Mouse (Mus musculus): ENCODE measurements around the gene Exoc3l4.

DNA sequence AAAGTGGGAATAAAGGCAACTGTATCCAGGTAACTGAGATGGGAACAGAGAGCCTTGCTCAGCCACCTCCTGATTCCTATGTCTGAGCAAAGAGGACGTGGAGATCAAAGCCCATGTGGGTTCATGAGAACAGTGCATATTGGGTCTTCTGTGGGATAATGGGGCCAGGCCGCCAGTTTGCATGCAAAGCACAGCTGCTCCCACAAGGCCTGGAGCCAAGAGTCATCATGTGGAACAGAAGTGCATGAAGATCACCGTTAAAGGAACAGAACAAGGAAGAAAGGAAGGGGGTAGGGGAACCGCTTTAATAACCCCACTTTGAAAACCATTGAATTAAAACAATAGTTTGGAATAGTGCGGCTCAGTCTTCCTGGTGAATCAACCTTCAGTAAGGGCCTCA, 56.1 kb downstream of the Exoc3l4 start:
- TF ChIP-seq EP300 (IDR thresholded peaks at IDR 0.05; ENCODE audit: insufficient read depth, low read depth, low read length): no peak
- TF ChIP-seq POLR2A (IDR thresholded peaks at IDR 0.05; ENCODE audit: insufficient read depth, low read length): no peak
- no peak for TF ChIP-seq CTCF (IDR thresholded peaks at IDR 0.05; ENCODE audit: low read depth, low read length)
